Mouse (Mus musculus) MEL (cell line): ENCODE data around the gene Nhsl2. TPM values are rescaled to one million over a fixed set of nuclear protein-coding genes. Genes with fewer than 3 reads are reported as not detected.

ENCODE experiments used
- DNase-seq: peaks from one replicate; pipeline ENCODE4 v3.0.0; 2011; ENCODE audit warnings: low read depth, low spot score
- H3K27ac ChIP-seq: 2 replicates; pipeline ENCODE4 v1.5.1; 2012; ENCODE audit warnings: low read depth, mild to moderate bottlenecking, control low read depth, low read length, moderate library complexity; ENCODE audit not compliant: control insufficient read depth
- H3K27me3 ChIP-seq, 2 experiments: fragments of 150-350 bp in 1 of 2; sonication (generic) in 1 of 2; 2 replicates each; pipeline ENCODE4 v1.6.1; 2012; ENCODE audit warnings: low read length in 2 of 2, mild to moderate bottlenecking in 2 of 2, improper control_type of control experiment in 1 of 2, moderate library complexity in 1 of 2; ENCODE audit not compliant: insufficient read depth in 2 of 2, control insufficient read depth in 1 of 2
- H3K36me3 ChIP-seq, 2 experiments: 2 replicates each; pipeline ENCODE4 v1.6.1; 2012 to 2014; ENCODE audit warnings: low read length in 2 of 2, improper control_type of control experiment in 1 of 2, inconsistent platforms in 1 of 2, mild to moderate bottlenecking in 1 of 2; ENCODE audit not compliant: insufficient read depth in 2 of 2, control insufficient read depth in 1 of 2
- H3K4me1 ChIP-seq, 2 experiments: fragments of 150-350 bp in 1 of 2; sonication (generic) in 1 of 2; 2 replicates each; pipeline ENCODE4 v1.6.1; 2012; ENCODE audit warnings: low read length in 2 of 2, improper control_type of control experiment in 1 of 2, mild to moderate bottlenecking in 1 of 2; ENCODE audit not compliant: insufficient read depth in 2 of 2, control insufficient read depth in 1 of 2
- H3K4me3 ChIP-seq, 2 experiments: fragments of 150-350 bp in 1 of 2; sonication (generic) in 1 of 2; 2 replicates each; pipeline ENCODE4 v1.5.1; 2012; ENCODE audit warnings: low read depth in 2 of 2, low read length in 2 of 2, mild to moderate bottlenecking in 2 of 2, moderate library complexity in 2 of 2, control low read depth in 1 of 2, improper control_type of control experiment in 1 of 2; ENCODE audit not compliant: control insufficient read depth in 1 of 2, insufficient read depth in 1 of 2
- H3K79me2 ChIP-seq: 2 replicates; pipeline ENCODE4 v1.6.1; 2012; ENCODE audit warnings: mild to moderate bottlenecking, low read length, moderate library complexity; ENCODE audit not compliant: control insufficient read depth, poor library complexity, insufficient read depth
- H3K9ac ChIP-seq: 2 replicates; pipeline ENCODE4 v1.6.1; 2012; ENCODE audit warnings: low read depth, mild to moderate bottlenecking, control low read depth, low read length, moderate library complexity; ENCODE audit not compliant: control insufficient read depth, poor library complexity, severe bottlenecking
- H3K9me3 ChIP-seq: fragments of 150-350 bp; sonication (generic); replicated peaks from 2 replicates; pipeline ENCODE4 v1.6.1; 2012; ENCODE audit warnings: mild to moderate bottlenecking, low read length, improper control_type of control experiment, moderate library complexity; ENCODE audit not compliant: insufficient read depth
- CHD2 ChIP-seq: IDR thresholded peaks from 2 replicates; pipeline ENCODE4 v1.6.1; 2011; ENCODE audit warnings: low read length, improper control_type of control experiment
- CTCF ChIP-seq, 3 experiments: IDR thresholded peaks in 2 of 3; conservative IDR thresholded peaks in 1 of 3; 2 replicates each; pipeline ENCODE4 v1.5.1; 2011 to 2012; ENCODE audit warnings: low read length in 3 of 3, low read depth in 2 of 3, mild to moderate bottlenecking in 2 of 3, improper control_type of control experiment in 1 of 3, inconsistent platforms in 1 of 3, mixed read lengths in 1 of 3, moderate library complexity in 1 of 3; ENCODE audit not compliant: control insufficient read depth in 1 of 3, insufficient read depth in 1 of 3, poor library complexity in 1 of 3, severe bottlenecking in 1 of 3
- E2F4 ChIP-seq: IDR thresholded peaks from 2 replicates; pipeline ENCODE4 v1.6.1; 2011; ENCODE audit warnings: low read depth, low read length, improper control_type of control experiment, borderline replicate concordance
- GATA1 ChIP-seq: IDR thresholded peaks from 2 replicates; pipeline ENCODE4 v1.6.1; 2011; ENCODE audit warnings: low read depth, low read length, improper control_type of control experiment
- HCFC1 ChIP-seq: IDR thresholded peaks from 2 replicates; pipeline ENCODE4 v1.6.1; 2012; ENCODE audit warnings: low read depth, mild to moderate bottlenecking, inconsistent platforms, low read length, improper control_type of control experiment, moderate library complexity
- JUND ChIP-seq: IDR thresholded peaks from 2 replicates; pipeline ENCODE4 v1.6.1; 2011; ENCODE audit warnings: low read depth, mild to moderate bottlenecking, improper control_type of control experiment, low read length
- KAT2A ChIP-seq: conservative IDR thresholded peaks from 2 replicates; pipeline ENCODE4 v1.6.1; 2012; ENCODE audit warnings: low read depth, low read length, improper control_type of control experiment, inconsistent platforms
- MAZ ChIP-seq: IDR thresholded peaks from 2 replicates; pipeline ENCODE4 v1.6.1; 2012; ENCODE audit warnings: low read depth, mild to moderate bottlenecking, inconsistent platforms, low read length, improper control_type of control experiment
- MYB ChIP-seq: IDR thresholded peaks from 2 replicates; pipeline ENCODE4 v1.6.1; 2011; ENCODE audit warnings: mild to moderate bottlenecking, low read depth, low read length, improper control_type of control experiment
- NELFE ChIP-seq: IDR thresholded peaks from 2 replicates; pipeline ENCODE4 v1.6.1; 2011; ENCODE audit warnings: low read depth, low read length, improper control_type of control experiment
- POLR2AphosphoS2 ChIP-seq: IDR thresholded peaks from 2 replicates; pipeline ENCODE4 v1.6.1; 2011; ENCODE audit warnings: low read length, improper control_type of control experiment
- RAD21 ChIP-seq: IDR thresholded peaks from 2 replicates; pipeline ENCODE4 v1.6.1; 2011; ENCODE audit warnings: mild to moderate bottlenecking, low read depth, low read length, improper control_type of control experiment
- SIN3A ChIP-seq: IDR thresholded peaks from 2 replicates; pipeline ENCODE4 v1.6.1; 2012; ENCODE audit warnings: low read length, improper control_type of control experiment, inconsistent platforms
- SMC3 ChIP-seq: IDR thresholded peaks from 2 replicates; pipeline ENCODE4 v1.6.1; 2011; ENCODE audit warnings: low read depth, low read length, improper control_type of control experiment
- TBP ChIP-seq: IDR thresholded peaks from 2 replicates; pipeline ENCODE4 v1.8.0; 2011; ENCODE audit warnings: low read depth, low read length, improper control_type of control experiment
- TCF12 ChIP-seq: IDR thresholded peaks from 2 replicates; pipeline ENCODE4 v1.6.1; 2014; ENCODE audit warnings: low read depth, mild to moderate bottlenecking, inconsistent platforms, low read length, improper control_type of control experiment, moderate library complexity
- UBTF ChIP-seq: IDR thresholded peaks from 2 replicates; pipeline ENCODE4 v1.6.1; 2012; ENCODE audit warnings: low read depth, mild to moderate bottlenecking, inconsistent platforms, low read length, improper control_type of control experiment, moderate library complexity, borderline replicate concordance; ENCODE audit not compliant: insufficient read depth
- ZC3H11A ChIP-seq: IDR thresholded peaks from 2 replicates; pipeline ENCODE4 v1.6.1; 2012; ENCODE audit warnings: low read depth, mild to moderate bottlenecking, inconsistent platforms, low read length, improper control_type of control experiment
- ZNF384 ChIP-seq: IDR thresholded peaks from 2 replicates; pipeline ENCODE4 v1.6.1; 2012; ENCODE audit warnings: low read depth, mild to moderate bottlenecking, inconsistent platforms, low read length, improper control_type of control experiment
- polyA plus RNA-seq, 2 experiments: library from polyadenylated mRNA; stranded (reverse) in 1 of 2; unstranded in 1 of 2; fragments of >175 nt in 1 of 2; fragments of >200 nt in 1 of 2; gene quantifications; 2 replicates each; pipeline versions ENCODE4 v1.2.1 to v1.2.4; 2012; ENCODE audit warnings: low replicate concordance in 2 of 2, low read depth in 1 of 2; ENCODE audit not compliant: insufficient read length in 2 of 2, insufficient read depth in 1 of 2, missing spikeins in 1 of 2
- total RNA-seq: library from RNA; depleted of rRNA; stranded (reverse); fragments of 300-350 nt; gene quantifications from 2 replicates; pipeline ENCODE4 v1.2.3, GENCODE M21; 2012

The Nhsl2 gene
- total and polyA plus RNA-seq, 3 experiments = 0.01 to 0.23 TPM; not detected in 1

DNA sequence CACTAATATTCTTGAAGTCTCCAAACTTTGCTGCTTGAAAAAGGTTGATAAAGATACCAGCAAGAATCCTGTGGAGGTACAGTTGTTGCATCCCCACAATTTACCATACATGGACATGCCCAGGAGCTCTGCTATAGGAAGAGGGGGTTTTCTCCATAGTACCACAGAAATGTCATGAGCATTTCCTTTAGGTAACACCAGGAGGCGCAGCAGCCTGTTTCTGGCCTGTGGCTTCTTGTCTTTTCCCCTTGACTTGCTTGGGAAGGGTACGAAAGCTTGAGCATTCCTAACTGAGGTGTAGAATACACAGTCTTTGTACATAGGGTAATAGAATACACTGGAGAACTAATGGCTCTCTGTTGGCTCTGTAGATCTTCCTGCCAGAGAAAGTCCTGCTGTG, 132.3 kb downstream of the Nhsl2 start:
- DNase-seq = peak; percentile 21
- H3K27ac ChIP-seq = no peak overlapping the region
- no peak overlapping the region for H3K9ac ChIP-seq
- H3K4me1 ChIP-seq = no peaks in the 10 kb centered on the region
- H3K36me3 ChIP-seq = no peaks in the 10 kb centered on the region
- no peaks in the 10 kb centered on the region for H3K79me2 ChIP-seq
- no peak overlapping the region for H3K4me3 ChIP-seq
- no peaks in the 10 kb centered on the region for H3K27me3 ChIP-seq
- peak; percentile 77 for TF ChIP-seq SMC3
- TF ChIP-seq HCFC1 = no peak
- peak; percentile 49 to 64 (median 52); a peak in 5 of 6 replicates for TF ChIP-seq CTCF (IDR thresholded peaks at IDR 0.05 in 2 of 3, conservative IDR thresholded peaks at IDR 0.05 in 1 of 3; ENCODE audit: control insufficient read depth in 1 of 3, insufficient read depth in 1 of 3, low read depth in 2 of 3, low read length in 3 of 3, poor library complexity in 1 of 3, severe bottlenecking in 1 of 3)
- TF ChIP-seq RAD21 = peak; percentile 50
- TF ChIP-seq NELFE = no peak
- peak; percentile 41 for TF ChIP-seq ZC3H11A
- H3K9me3 ChIP-seq = no peaks in the 10 kb centered on the region

GRCm38 (mm10) chrX:101983638-101984037, 134.5 kb downstream of the Nhsl2 start:
- DNase-seq = no peak
- H3K9me3 ChIP-seq = no peaks in the 10 kb centered on the region
- no peaks in the 10 kb centered on the region for H3K36me3 ChIP-seq
- TF ChIP-seq MAZ (no peak), ZNF384 (no peak), KAT2A (no peak), GATA1 (no peak), SIN3A (no peak), TBP (no peak), E2F4 (no peak), TCF12 (no peak), MYB (no peak), JUND (no peak), POLR2AphosphoS2 (no peak), CHD2 (no peak), UBTF (no peak)
- no peak overlapping the region for H3K27ac ChIP-seq
- H3K27me3 ChIP-seq = no peaks in the 10 kb centered on the region
- H3K9ac ChIP-seq = no peak overlapping the region
- no peak overlapping the region for H3K4me3 ChIP-seq
- no peaks in the 10 kb centered on the region for H3K4me1 ChIP-seq
- H3K79me2 ChIP-seq = no peaks in the 10 kb centered on the region
